Mouse (Mus musculus) embryo, embryonic 10 days (tissue): ENCODE measurements around the gene Tesk2.
"Not testable (repeated sequence)": the region's sequence is repeated elsewhere in the genome, so short reads cannot be mapped to it uniquely, and the experiment has no call there.

Experiments used
- DNase-seq: peaks from one replicate; pipeline ENCODE4 v3.0.0-alpha.2; 2015; ENCODE audit warnings: low spot score

Gene Tesk2

DNA sequence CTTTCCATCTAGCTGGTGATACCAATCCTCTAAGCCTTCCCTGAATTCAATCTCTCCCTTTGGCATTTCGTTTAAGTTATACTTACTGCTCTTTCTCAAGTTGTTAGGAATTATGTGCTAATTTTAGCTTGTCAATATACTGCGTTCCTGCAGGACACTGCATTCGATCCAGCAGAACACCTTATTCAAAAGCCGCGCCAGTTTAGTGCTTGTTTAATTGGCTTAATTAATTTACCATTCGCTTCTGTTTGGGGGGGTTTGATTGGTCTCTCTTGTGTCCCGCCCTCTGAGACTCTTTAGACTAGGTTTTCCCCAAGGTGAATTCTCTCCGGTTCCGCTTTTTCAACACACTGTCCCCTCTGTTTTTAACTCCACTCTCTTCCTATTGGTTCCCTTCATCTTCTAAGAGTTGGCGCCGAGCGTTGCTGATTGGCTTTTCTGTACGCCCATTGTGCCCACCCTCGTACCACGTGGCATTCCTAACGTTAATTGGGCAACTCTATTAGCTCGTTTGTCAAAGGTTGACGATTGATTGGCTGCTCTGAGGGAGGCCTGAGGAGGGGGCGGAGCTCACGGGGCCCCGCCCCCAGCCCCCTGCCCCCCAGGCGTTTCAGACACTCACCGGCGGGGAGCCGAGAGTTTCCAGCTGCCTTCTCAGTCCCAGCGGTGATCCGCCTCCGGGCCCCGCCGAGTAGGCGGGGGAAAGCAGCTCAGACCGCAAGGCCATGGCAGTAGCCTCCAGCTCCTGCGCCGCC lies at the start of gene Tesk2:
Gene Tesk2, plus strand, starts transcription at position 606 of the 755 bp plus-strand sequence.
- peak; percentile 100 for DNase-seq

DNA sequence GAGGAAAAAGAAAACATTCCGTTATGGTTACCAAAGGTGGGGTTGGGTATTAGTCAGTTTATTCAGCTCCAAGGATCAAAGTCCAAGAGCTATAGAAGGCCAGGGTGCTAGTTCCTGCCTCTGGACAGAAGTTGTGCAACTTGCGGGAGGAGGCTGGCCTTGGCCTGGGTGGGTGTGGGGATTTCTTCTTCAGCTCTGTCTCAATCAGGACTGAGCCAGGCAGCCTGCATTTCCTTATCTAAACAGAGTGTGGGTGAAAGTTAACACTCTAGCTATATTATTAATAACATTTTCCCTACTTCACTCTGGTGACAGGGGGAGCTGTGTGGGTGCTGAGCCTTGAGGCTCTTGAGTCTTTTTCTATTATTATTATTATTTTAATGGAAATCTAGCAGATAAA lies 48.0 kb upstream of the Tesk2 start:
- DNase-seq: no peak

DNA sequence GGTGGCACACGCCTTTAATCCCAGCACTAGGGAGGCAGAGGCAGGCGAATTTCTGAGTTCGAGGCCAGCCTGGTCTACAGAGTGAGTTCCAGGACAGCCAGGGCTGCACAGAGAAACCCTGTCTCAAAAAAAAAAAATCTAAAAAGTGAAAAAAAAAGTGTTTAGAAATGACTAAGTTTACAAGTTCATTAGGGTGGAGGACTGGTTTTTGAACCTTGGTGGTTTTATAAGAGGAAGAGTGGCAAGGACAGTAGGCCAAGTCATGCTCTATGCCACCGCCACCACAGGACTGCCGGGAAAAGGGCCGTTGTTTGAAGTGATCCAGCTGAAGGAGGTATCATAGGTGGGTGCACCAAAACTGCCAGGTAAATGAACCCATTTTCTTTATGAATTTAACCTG lies 46.0 kb upstream of the Tesk2 start:
- not testable (repeated sequence) for DNase-seq

DNA sequence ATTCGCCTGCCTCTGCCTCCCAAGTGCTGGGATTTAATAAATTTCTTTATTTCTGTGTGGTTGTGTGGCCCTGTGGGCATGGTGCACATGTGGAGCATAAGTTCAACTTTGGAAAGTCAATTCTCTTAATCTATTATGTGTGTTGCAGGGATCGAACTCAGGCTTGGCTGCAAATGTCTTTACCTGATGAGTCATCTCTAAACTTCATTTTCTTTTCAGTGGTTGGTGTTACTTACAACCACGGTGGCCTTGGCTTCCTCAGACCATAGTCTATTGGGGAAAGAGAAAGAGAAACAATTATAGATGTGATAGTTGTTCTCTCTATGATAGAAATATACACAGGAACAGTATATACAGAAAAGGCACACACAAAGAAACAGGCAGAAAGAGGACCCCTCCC lies 44.7 kb upstream of the Tesk2 start:
- no peak for DNase-seq

DNA sequence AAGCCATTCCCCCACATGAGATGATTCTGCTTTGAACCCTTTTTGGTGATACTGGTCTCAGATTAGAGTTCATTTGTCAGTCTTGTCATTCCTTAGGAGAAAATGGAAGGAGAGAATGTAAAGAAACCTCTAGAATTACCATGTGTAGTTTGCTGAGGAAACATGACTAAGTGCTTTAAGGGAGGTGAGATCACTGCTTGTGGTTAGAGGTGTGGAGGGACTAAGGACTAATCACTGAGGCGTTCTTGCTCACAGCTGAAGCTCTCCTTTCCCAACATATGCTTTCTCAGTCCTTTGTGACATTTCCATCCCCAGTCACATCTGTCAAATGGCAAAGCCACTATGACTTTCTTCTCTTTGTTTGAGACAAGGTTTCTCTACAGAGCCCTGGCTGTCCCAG lies 42.9 kb upstream of the Tesk2 start:
- DNase-seq: no peak

DNA sequence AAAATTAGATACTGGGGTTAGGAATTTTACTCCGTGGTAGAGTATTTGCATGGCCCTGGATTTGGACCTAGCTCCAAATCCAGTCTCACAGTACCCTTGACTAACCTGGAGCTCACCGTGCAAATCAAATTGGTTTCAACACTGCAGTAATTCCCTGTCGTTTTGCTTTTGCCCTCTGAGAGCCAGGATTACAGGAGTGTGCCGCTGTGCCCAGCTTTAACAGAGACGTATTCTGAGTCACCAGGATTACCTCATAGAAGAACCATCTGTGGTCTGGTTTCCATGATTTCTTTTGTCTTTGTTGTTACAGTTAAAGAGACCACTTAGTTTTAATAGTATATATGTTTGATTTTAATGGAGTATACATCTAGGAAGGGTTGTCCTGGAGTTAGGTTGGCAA lies 41.6 kb upstream of the Tesk2 start:
- DNase-seq: no peak

DNA sequence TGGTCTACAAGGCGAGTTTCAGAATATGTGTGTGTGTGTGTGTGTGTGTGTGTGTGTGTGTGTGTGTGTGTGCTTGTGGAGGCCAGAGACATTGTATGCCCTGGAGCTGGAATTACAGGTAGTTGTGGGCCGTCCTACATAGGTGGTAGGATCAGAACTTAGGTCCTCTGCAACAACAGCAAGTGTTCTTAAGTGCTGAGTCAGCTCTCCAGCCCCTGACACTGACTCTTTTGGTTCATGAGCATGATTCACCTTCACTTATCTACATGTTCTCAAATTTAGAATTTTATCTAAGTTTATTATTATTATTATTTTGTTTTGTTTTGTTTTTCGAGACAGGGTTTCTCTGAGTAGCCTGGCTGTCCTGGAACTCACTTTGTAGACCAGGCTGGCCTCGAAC lies 40.2 kb upstream of the Tesk2 start:
- not testable (repeated sequence) for DNase-seq

DNA sequence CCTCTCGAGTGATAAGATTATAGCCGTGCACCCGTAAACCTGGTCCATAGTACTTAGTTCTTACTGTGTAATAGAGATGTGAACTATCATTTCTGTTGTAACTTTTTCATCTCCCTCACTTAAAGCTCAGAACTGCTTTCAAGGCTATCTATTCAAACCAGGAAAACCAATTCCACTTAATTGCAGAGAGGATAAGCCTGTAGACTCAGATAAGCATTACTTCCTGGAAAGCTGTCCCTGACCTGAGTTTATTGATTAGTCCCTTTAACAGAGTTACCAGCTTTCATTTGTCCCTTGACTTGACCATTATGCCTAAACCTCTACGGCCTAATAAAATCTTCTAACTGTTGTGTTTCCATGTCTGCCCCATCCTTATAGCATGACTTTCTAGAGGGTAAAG lies 36.8 kb upstream of the Tesk2 start:
- no peak for DNase-seq

DNA sequence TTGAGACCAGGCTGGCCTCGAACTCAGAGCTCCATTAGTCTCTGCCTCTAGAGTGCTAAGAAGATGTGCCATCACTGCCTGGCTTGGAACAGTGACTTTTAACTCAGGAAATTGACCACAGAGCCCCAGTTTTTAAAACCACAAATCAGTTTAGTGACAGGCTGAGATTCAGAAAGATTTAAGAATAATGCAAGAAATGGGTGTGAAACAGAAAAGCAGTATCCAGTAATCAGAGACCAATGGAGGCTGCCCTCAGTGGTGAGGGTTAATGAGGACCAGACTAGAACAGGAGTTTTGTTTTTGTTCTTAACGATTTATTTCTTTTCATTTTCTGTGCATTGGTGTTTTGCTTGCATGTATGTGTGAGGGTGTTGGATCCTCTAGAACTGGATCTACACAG lies 36.1 kb upstream of the Tesk2 start:
- DNase-seq: no peak

DNA sequence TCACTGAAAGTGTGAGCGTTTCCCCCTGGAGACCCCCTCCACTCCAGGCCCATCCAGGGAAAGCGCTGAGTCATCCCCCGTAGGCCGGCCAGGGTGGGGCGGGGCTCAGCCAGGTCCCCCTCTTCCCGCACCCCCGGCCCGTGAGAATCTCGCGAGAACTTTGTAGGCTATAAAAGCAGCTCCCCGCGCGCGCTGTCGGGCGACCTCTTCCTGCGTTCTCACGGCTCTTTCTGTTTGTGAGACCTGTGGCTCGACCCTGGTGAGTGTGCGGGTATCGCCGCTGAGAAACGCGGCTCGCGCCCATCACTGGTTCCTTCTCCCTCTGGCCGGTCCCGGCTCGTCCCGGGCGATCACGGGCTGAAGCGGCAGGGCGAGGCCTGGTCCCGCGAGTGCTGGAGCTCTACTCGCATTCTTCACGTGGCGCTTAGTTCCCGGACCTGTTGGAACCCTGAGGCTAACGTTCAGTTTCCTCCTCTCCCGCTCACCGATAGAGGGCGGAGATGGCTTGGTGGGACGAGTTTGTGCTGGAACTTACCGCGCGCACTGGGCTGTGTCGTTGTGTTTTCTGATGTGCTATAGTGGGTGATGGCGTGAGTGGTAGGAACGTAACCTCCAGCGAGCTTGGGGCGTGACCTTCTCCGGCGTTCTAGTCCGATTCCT lies 35.2 kb upstream of the Tesk2 start, which contains the start of gene Prdx1:
Gene Prdx1, plus strand, starts transcription at position 143 of the 660 bp plus-strand sequence.
- DNase-seq: peak; percentile 96

DNA sequence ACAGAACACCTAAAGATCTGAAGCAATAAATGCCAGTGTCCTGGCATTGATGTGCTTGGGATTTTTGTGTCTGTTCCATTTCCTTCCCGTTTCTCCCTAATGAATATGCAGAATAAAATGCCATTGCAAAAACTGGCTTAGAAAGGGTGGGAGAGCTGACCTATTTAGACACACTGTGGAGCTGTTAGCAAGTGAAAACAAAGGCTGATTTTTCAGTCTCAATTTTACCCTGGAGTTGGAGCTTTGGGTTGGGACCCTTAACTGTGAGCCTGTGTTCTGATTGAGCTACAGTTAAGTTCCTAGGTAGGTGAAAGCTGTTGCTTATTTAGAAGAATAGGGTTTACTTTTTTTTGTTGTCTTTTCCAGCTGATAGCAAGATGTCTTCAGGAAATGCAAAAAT lies 33.7 kb upstream of the Tesk2 start:
- DNase-seq: no peak

DNA sequence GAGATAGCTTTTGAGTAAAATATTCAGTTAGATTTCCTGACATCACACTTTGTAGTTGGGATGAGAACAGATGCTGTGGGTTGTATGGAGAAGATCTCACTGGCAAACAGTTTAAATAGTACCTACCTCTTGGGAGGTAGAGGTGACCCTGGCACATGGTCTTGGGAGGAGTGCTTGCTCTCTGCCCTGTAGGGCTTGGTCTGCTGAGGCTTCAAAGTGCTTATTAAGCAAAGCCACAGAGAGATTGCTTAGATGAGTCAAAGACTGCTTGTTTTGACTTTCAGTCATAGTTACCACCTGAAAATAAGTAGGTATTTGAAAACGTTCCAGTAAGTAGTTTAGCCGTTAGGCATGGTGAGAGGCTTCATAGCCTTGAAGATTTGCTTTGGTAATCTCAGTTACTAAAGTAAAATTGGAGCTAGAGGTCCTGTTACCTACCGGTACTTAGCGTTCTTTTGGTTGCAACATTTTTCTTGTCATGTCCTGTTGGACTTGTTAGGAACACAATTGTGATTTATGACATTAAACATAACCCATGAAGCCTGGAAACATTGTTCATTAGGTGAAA lies 31.4 kb upstream of the Tesk2 start:
- DNase-seq: no peak

DNA sequence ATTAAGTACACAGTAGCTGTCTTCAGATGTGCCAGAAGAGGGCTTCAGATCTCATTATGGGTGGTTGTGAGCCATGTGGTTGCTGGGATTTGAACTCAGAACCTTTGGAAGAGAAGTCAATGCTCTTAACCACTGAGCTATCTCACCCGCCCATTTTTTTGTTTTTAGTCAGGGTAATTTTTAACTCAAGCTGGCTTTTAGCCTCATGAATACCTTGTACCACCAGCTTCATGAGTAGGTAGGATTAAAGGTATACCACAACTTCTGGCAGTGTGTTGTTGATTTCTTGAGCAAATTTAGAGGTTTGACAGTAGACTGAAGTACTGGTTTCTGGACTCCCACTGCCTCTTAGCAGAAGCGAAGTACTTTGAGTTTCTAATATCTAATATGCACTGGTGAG lies 28.6 kb upstream of the Tesk2 start:
- no peak for DNase-seq

DNA sequence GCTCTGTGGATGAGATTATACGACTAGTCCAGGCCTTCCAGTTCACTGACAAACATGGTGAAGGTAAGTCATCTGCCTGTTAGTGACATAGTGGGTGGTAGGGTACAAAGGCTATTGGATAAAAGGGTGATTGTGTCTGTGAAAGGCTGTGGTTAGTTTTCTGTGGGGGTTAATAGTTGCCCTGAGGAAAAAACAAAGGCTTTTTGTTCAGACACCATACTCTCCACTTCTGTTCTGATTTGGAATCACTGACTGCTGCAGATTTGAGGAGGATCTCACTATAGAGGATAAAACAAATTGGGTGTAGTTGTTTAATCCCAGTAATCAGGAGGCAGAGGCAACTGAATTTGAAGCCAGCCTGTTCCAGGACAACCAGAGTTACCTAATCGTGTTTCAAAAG lies 27.0 kb upstream of the Tesk2 start:
- DNase-seq: no peak

DNA sequence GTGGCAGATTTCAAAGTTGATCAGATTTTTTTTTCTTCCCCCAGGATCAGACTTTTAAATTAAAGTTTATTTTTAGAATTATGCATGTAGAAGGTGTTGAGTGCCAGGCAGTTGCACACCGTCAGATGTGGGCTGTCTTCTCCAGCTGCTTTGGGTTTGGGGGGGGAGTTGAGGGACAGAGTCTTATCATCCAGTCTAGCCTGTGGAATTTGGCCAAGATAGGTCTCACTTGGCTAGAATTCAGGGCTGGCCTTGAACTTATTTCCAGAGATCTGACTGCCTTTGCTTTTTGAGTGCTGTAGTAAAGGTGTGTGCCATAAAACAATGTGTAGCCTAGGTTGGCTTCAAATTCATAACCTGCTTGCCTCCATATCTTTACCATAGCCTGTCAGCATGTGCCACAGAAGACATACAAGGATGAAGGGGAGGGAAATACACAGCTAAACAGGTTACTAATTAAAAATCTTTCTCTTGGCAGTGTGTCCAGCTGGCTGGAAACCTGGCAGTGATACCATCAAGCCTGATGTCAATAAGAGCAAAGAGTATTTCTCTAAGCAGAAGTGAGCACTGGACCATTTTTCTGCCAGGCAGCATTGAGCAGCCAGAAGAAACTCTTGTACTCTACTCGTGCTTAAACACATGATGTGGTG lies 21.9 kb upstream of the Tesk2 start:
- DNase-seq: no peak

DNA sequence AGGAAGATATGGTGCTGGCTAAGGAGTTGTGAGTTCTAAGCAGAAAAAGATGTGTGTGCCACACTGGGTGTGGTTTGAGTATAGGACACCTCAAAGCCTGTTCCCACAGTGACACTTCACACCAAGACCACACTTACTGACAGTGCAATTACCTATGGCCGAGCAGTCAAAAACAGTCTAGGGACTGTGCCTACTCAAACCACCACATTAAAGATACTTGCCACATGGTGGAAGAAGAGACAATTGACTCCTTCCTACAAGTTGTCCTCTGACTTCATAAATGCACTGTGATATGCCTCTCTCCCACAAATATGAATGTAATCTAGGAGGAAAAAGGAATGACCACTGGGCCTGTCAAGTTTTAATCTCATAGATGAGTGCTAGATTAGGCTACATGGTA lies 19.8 kb upstream of the Tesk2 start:
- DNase-seq: no peak

DNA sequence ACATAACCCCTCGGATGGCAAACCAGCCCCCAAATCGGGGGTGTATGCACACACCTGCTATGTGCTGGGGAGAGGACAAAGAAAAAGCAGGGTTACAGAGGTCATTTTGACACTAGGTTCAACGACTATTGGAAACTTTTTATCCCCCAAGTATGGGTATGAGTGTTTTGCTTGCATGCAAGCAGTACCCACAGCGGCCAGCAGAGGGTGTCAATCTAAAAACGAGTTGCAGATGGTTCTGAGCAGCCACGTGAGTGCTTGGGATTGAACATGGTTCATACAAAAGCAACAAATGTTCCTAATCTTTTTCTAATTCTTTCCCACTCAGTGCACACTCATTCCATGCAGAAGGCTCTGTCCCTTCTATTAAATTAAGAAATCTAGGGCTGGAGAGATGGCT lies 16.9 kb upstream of the Tesk2 start:
- DNase-seq: peak; percentile 81

DNA sequence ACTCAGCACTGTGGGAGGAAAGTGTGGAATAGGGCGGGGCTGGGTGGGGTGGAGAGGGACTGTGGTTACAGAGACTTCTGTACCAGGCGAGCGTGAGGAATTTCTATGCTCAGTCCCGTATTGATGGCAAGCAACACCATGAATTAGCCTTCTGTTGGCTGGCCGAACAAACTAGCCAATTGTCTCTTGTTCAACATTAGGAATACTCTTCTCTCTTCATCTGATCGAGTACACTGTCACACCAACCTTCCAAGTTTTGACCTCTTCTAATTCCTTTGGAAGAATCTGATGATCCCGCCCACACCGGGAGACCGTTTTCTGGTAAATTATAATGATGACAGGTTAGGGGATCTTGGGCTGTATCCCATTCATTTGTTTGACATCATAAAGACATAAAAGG lies 13.1 kb upstream of the Tesk2 start:
- DNase-seq: no peak

DNA sequence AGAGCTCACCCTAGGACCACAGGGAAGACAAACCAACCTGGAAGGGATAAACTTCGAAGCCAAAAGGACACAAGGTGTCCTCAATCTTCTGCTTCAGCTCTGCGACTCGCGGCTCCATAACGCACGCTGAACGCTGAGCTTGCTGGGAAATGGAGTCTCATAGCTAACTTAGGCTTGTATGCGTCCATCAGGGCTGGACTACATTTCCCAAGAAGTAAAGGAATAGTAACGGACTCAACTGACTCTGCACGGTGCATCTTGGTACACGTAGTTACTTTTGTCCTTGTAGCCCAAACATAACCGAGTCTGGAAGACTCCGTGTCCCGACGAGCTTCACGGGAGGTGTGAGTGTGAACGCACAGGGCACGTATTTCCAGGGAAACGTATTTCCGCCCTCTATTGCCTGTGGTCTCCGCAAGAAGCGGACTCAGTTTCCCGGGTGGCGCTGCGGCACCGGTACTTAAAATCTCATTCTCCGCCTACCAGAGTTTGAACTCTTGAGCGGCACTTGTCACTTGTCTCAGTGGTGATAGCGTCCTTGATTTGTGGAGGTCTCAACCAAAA lies 12.5 kb upstream of the Tesk2 start, which contains the start of the genes Mmachc and Ccdc163:
Gene Mmachc, minus strand, starts transcription at position 206 of the 564 bp plus-strand sequence.
Gene Ccdc163, plus strand, starts transcription at position 309 of the 564 bp plus-strand sequence.
- peak; percentile 98 for DNase-seq

DNA sequence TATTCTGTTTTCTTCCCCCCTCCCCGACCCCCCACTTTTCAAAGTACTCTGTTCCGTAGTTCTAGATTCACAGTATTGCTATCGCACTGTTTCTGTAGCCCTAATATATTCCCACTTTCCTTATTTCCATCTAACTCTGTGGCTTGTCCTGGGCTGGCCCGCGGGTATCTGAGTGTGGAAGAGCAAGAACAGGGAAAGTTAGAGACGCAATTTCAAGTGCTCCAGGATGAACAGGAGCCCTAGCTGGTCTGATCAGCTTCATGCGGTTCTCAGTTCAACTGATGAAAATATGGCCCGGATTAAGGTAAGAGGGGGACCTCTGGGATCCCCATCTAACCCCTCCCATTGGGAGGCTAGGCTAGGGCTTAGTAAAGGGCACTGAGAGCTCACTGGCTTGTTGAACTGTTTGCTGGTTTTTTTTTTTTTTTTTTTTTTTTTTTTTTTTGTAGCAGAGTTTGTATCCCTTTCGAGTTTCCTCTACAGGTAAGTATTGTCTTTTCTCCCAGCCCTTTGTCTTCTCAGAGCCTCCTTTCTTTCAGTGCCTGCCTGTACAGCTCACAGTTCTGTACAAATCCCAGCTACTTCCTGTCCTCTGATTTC lies 11.9 kb upstream of the Tesk2 start:
- DNase-seq: no peak

DNA sequence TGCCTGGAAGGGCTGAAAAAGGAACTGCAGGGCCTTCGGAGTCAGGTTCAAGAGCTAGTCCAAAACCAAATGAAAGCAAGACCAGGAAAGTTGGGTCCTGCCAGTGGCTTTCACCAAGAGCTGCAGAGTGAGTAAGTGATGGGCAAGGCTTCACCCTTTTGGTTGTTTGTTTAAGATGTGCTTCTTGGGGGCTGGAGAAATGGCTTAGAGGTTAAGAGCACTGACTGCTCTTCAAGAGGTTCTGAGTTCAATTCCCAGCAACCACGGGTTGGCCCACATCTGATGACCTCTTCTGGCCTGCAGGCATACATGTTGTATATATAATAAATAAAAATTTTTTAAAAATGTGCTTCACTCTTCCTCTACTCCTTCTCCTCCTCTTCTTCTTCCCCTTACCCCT lies 10.6 kb upstream of the Tesk2 start:
- no peak for DNase-seq

DNA sequence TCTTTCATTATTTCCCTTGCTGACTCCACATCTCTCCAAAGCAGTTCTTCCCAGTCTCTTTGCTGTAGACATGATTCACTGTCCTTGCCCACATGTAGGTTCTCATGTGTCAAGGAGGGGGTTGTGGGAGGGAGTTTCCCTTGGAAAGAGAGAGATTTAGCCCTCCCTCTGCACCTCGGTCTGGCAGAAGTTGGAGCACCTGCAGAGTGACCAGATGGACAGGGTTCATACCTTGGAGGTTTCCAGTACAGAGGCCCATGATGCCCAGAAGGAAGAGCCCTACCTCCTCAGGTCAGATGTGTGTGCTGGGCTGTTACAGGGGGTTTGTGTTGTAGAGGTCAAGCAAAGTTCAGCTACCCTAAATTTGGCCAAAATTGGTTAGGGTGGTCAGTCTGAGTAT lies 8.2 kb upstream of the Tesk2 start:
- no peak for DNase-seq
